Mouse (Mus musculus) neural tube, embryonic 13.5 days (tissue): ENCODE data around the gene B4galt1. TPM values are rescaled to one million over a fixed set of nuclear protein-coding genes. Genes with fewer than 3 reads are reported as not detected.
A peak's percentile ranks its signal among the peaks of the same experiment; 100 is the strongest.

Source experiments
- ATAC-seq: fragments of 200-750 bp; cut with Nextera tagmentation; 2 replicates; pipeline ENCODE4 v1.8.0; 2017; ENCODE audit warnings: low read depth, mild to moderate bottlenecking, moderate TSS enrichment, moderate library complexity
- H3K27ac ChIP-seq: fragments of 300-500 bp; sonication (generic); replicated peaks from 2 replicates; pipeline ENCODE4 v1.5.1; 2015; ENCODE audit warnings: moderate library complexity, mild to moderate bottlenecking, inconsistent platforms
- H3K27me3 ChIP-seq: fragments of 300-500 bp; sonication (generic); 2 replicates; pipeline ENCODE4 v1.6.1; 2015; ENCODE audit warnings: mild to moderate bottlenecking, inconsistent platforms
- H3K36me3 ChIP-seq: fragments of 300-500 bp; sonication (generic); 2 replicates; pipeline ENCODE4 v1.6.1; 2015; ENCODE audit warnings: mild to moderate bottlenecking, inconsistent platforms
- H3K4me1 ChIP-seq: fragments of 300-500 bp; sonication (generic); replicated peaks from 2 replicates; pipeline ENCODE4 v1.6.1; 2015; ENCODE audit warnings: inconsistent platforms
- H3K4me2 ChIP-seq: fragments of 300-500 bp; sonication (generic); 2 replicates; pipeline ENCODE4 v1.6.1; 2015; ENCODE audit warnings: inconsistent platforms, mild to moderate bottlenecking, moderate library complexity
- H3K4me3 ChIP-seq: fragments of 300-500 bp; sonication (generic); 2 replicates; pipeline ENCODE4 v1.5.1; 2015; ENCODE audit warnings: mild to moderate bottlenecking, inconsistent platforms
- H3K9ac ChIP-seq: fragments of 300-500 bp; sonication (generic); 2 replicates; pipeline ENCODE4 v1.6.1; 2015; ENCODE audit warnings: moderate library complexity, mild to moderate bottlenecking, inconsistent platforms
- H3K9me3 ChIP-seq: fragments of 300-500 bp; sonication (generic); 2 replicates; pipeline ENCODE4 v1.6.1; 2016; ENCODE audit warnings: inconsistent platforms
- WGBS: fragments of 180-500 bp; shearing (Covaris S2); methylation state at CpG from one replicate; pipeline ENCODE4 v1.1.7; 2015; 5-methylcytosine and 5-hydroxymethylcytosine counted together
- polyA plus RNA-seq: library from polyadenylated mRNA; unstranded; fragments of >200 nt; fragmentation: Nextera tagmentation; extraction: Ambion mirVana; gene quantifications from 2 replicates; pipeline ENCODE4 v1.2.1, GENCODE M21; 2015

B4galt1 gene
- polyA plus RNA-seq, 1 experiment from 2014 or later, result 10.2 TPM

DNA sequence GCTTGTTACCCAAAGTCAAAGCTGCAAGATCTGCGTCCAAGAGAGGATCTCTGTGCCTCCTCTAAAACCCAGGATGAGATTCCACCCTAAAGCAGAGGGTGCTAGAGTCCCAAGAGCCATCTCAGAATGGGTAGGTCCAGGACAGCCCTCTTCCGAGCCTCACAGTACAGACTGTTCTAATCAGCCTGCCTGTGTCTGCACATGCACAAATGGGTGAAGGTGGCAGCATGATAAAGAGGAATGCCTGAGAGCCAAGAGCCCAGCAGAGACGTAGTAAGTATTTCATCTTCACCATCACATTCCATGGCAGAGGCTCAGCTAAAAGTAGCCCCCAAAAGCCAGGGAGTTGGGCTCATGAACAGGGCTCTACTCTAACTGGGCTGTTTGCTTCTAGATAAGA is 4.3 kb downstream of the B4galt1 start:
- Histone ChIP-seq H3K27ac (no peak overlapping the region), H3K27me3 (no peaks in the 10 kb centered on the region)
- 87% methylated on average over 3 of the region's 3 CpGs for WGBS

DNA sequence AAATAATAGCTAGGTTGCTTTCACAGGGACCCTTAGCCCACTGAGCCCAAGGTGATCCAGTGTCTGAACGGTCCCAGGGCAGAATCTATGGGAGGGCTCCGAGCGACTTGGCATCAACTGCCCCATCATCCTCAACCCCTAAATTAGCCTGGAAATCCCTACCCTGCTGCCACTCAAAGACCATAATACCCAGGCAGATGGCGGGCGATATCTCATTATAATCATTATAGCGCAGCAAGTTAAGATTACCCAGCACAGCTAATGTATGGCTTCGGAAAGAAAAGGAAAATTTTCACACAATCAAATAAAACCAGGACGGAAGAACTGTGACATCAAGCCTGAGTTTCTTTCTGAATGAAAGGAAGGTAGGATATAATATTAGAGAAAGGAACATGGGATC is 5.6 kb downstream of the B4galt1 start:
- no peak overlapping the region for H3K4me2 ChIP-seq
- H3K9ac ChIP-seq, result no peak overlapping the region
- ATAC-seq, result no peak
- H3K9me3 ChIP-seq, result no peaks in the 10 kb centered on the region
- no peaks in the 10 kb centered on the region for H3K36me3 ChIP-seq
- no peak overlapping the region for H3K4me3 ChIP-seq
- 88% methylated on average over 8 of the region's 8 CpGs for WGBS
- no peaks in the 10 kb centered on the region for H3K27me3 ChIP-seq
- no peak overlapping the region for H3K27ac ChIP-seq
- peaks cover 60% of the 10 kb centered on the region for H3K4me1 ChIP-seq

More for the DNA sequence above, 4.3 kb downstream of the B4galt1 start:
- Histone ChIP-seq H3K9ac (no peak overlapping the region), H3K4me2 (no peak overlapping the region), H3K36me3 (no peaks in the 10 kb centered on the region), H3K9me3 (no peaks in the 10 kb centered on the region), H3K4me1 (peaks cover 52% of the 10 kb centered on the region), H3K4me3 (no peak overlapping the region)
- no peak for ATAC-seq

DNA sequence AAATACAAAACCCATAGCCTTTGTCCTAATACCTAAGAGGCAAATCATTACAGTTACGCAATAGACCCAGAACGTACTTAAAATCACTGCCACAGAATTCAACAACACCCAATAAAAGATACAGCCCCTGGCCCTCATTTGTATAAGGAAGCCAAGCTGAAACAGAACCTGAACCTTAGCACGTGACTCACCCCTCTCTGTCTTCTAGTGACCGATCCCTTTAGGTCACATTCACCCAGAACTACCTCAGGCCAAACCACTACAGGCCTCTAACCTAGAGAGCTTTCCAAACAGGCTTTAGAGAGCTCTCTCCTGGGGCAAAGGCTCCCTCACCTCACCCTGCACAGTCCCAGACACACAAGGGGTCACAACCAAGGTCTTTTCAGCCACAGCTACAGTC is 6.6 kb downstream of the B4galt1 start:
- Histone ChIP-seq H3K9me3 (no peaks in the 10 kb centered on the region), H3K4me1 (peaks cover 49% of the 10 kb centered on the region), H3K9ac (no peak overlapping the region), H3K4me2 (no peak overlapping the region), H3K36me3 (no peaks in the 10 kb centered on the region), H3K27me3 (no peaks in the 10 kb centered on the region), H3K4me3 (no peak overlapping the region), H3K27ac (no peak overlapping the region)
- no peak for ATAC-seq
- 83% methylated on average over 4 of the region's 4 CpGs for WGBS

DNA sequence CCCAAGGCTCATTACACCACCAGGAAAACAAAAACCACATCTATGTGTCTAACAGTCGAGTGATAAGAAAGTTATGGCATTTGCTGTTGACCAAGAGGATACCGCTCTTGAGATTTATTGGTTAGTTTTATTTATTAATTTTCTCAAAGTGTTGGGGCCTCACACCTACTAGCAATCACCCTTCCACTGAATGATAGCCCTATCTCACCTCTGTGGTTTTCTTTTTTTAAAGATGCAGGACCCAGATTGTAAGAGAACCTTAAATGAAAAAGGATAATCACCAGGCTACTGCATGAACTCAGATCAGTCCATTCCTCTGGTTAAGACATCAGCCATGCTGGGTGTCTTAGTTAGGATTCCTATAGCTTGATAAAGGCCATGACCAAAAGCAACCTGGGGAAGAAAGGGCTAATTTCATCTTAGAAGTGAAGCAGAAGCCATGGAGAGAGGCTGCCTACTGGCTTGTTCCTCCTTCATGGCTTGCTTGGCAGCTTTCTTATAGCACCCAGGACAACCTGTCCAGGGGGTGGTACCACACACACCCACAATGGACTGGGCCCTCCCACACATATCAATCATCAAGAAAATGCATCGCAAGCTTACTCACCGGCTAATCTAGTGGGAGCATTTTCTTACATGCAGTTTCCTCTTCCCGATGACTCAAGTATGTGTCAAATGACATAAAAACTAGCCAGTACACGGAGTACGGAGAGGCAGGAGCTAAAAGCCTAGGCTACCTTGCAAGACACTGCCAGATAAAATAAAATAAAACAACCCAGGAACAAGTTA is 7.5 kb downstream of the B4galt1 start:
- Histone ChIP-seq H3K9me3 (no peaks in the 10 kb centered on the region), H3K4me3 (no peak overlapping the region), H3K4me1 (peaks cover 40% of the 10 kb centered on the region), H3K9ac (no peak overlapping the region), H3K27me3 (no peaks in the 10 kb centered on the region), H3K36me3 (no peaks in the 10 kb centered on the region), H3K27ac (no peak overlapping the region), H3K4me2 (no peak overlapping the region)
- WGBS, result 90% methylated on average over 7 of the region's 7 CpGs
- no peak for ATAC-seq

DNA sequence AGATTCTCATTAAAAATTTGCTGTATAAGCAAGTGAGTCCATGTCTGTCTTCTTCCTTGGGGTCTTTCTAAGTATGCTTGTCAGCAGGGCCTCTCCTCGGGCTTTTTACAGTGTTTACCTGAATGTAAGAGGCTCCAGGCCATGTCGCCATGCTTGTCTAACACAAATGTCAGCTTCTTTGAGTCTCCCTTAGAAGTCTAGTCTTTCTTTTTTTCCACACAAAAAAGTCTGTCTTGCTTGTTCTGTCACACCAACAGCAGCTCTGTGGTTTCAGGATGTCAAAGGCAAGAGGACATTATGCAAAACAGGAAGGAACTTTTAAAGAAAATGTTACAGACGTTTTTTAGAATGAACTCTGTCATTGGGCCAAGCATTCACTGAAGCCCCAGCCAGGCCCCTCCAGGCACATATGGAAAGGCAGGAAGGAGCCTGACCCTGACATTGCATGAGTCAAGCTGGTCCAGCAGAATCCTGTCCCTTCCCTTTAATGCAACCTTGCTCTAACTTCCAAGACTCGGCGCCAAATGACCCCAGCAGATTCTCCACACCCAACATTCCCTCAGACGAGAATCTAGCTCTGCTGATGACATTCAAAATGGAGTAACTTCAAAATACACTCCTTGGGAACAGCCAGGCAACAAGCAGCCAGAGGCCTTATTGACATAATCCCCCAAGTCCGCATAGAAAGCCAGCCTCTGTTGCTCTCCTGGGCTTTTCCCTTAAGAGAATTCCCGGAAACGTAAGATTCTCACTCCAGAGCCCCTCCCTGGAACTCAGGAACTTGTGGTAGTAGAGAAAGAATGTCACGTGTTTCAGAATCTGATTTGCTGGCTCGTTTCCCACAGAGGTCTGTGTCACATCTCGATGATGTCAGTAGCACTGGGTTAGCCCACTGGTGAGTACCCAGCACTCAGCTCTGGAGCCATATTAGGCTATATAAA is 8.7 kb downstream of the B4galt1 start:
- peaks cover 30% of the 10 kb centered on the region for H3K4me1 ChIP-seq
- H3K27ac ChIP-seq, result peak overlapping the region; percentile 57
- no peaks in the 10 kb centered on the region for H3K27me3 ChIP-seq
- no peaks in the 10 kb centered on the region for H3K36me3 ChIP-seq
- no peak overlapping the region for H3K9ac ChIP-seq
- no peaks in the 10 kb centered on the region for H3K9me3 ChIP-seq
- WGBS, result 63% methylated on average over 12 of the region's 12 CpGs
- no peak for ATAC-seq
- H3K4me3 ChIP-seq, result no peak overlapping the region
- no peak overlapping the region for H3K4me2 ChIP-seq

DNA sequence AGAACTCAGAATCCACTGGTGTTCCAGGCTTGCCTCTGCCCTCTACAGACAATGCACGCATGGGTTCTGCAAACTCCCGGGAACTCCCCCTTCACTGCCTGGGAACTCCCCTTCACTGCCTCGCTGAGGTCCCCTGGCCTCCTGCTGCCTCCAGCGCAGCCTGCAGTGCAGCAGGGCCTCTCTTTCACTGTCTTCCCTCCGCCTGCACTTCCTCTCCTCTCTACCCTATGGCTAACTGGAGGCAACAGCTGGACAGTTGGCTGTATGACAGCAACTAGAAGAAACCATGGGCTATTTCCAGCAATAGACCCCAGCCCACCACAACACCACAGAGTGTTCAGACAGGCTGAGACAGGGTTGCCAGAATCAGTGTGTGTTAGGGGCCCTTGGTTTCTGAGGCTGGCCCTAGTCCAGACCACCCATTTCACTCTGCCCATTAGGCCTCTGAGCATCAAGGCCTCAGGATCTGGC is 9.5 kb downstream of the B4galt1 start:
- ATAC-seq, result peak; percentile 50

DNA sequence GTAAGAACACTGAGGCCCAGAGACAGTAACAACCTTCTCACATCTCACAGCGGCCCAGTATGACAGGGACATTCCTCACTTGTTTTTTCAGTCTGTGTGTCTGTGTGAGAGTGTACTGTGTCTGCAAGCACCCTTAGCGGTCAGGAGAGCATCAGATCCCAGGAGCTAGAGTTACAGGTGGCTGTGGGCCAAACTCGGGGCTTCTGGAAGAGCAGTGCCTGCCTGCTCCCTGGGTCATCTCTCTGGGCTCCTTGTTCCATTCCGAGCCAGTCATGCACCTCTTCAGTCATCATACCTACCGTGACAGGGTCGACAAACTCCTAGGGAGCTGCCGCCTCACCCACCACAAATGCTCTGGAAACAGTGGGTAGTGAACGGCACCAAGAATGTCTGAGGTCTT is 10.1 kb downstream of the B4galt1 start:
- ATAC-seq, result no peak
- Histone ChIP-seq H3K27me3 (no peaks in the 10 kb centered on the region), H3K4me1 (peaks cover 23% of the 10 kb centered on the region), H3K36me3 (no peaks in the 10 kb centered on the region), H3K4me2 (no peak overlapping the region), H3K27ac (peak overlapping the region; percentile 57), H3K9ac (no peak overlapping the region), H3K4me3 (no peak overlapping the region), H3K9me3 (no peaks in the 10 kb centered on the region)
- 76% methylated on average over 8 of the region's 8 CpGs for WGBS

More for the DNA sequence above, 9.5 kb downstream of the B4galt1 start:
- Histone ChIP-seq H3K9me3 (no peaks in the 10 kb centered on the region), H3K4me3 (no peak overlapping the region), H3K4me1 (peaks cover 25% of the 10 kb centered on the region), H3K4me2 (no peak overlapping the region), H3K36me3 (no peaks in the 10 kb centered on the region), H3K27me3 (no peaks in the 10 kb centered on the region), H3K9ac (no peak overlapping the region; the same call in 1 of the 2 replicates), H3K27ac (peak overlapping the region; percentile 57)
- WGBS, result 9% methylated on average over 5 of the region's 5 CpGs

DNA sequence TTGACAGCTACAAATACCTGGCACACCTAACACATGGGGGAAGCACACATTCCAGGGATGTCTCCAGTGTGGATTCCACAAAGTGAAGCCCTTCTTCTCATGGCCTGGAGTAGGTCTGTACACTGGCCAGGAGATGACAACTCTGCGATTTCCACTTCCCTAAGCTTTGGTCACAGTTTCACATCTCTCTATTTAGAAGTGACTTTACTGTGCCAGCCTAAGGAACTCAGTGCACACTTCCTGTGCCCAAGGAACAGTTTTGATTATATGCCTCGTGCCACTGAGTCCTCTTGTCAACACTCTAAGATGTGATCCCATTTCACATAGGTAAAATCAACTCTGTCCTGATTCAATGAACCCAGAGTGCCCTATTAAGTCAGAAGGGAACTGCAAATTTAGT is 13.4 kb downstream of the B4galt1 start:
- Histone ChIP-seq H3K27me3 (no peaks in the 10 kb centered on the region), H3K36me3 (no peaks in the 10 kb centered on the region), H3K27ac (no peak overlapping the region), H3K4me1 (peaks cover 35% of the 10 kb centered on the region), H3K9me3 (no peaks in the 10 kb centered on the region), H3K4me3 (no peak overlapping the region), H3K4me2 (no peak overlapping the region), H3K9ac (no peak overlapping the region)
- ATAC-seq, result no peak
- WGBS, result 88% methylated on average over 2 of the region's 2 CpGs

DNA sequence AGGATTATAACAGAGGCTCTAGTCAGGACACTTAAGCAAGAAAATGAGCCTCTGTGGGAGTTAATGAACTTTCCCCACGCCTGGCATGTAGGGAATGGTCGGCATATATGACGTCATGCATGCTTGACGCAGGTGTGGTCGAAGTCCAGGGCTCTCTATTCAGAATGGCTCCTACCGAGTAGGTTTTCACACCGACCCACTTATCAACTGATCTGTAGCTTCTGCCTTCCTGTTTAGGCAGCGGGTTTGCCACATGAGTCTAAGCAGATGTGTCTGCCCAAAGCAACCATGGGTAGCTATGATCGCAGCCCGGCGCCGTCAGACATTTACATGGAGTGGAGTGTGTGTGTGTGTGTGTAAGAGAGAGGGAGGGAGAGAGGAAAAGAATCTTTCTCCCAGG is 14.6 kb downstream of the B4galt1 start:
- H3K4me2 ChIP-seq, result no peak overlapping the region
- H3K4me1 ChIP-seq, result peaks cover 23% of the 10 kb centered on the region
- 91% methylated on average over 12 of the region's 12 CpGs for WGBS
- H3K9ac ChIP-seq, result no peak overlapping the region
- no peak overlapping the region for H3K27ac ChIP-seq
- H3K36me3 ChIP-seq, result no peaks in the 10 kb centered on the region
- no peaks in the 10 kb centered on the region for H3K9me3 ChIP-seq
- H3K4me3 ChIP-seq, result no peak overlapping the region
- no peaks in the 10 kb centered on the region for H3K27me3 ChIP-seq
- ATAC-seq, result no peak

DNA sequence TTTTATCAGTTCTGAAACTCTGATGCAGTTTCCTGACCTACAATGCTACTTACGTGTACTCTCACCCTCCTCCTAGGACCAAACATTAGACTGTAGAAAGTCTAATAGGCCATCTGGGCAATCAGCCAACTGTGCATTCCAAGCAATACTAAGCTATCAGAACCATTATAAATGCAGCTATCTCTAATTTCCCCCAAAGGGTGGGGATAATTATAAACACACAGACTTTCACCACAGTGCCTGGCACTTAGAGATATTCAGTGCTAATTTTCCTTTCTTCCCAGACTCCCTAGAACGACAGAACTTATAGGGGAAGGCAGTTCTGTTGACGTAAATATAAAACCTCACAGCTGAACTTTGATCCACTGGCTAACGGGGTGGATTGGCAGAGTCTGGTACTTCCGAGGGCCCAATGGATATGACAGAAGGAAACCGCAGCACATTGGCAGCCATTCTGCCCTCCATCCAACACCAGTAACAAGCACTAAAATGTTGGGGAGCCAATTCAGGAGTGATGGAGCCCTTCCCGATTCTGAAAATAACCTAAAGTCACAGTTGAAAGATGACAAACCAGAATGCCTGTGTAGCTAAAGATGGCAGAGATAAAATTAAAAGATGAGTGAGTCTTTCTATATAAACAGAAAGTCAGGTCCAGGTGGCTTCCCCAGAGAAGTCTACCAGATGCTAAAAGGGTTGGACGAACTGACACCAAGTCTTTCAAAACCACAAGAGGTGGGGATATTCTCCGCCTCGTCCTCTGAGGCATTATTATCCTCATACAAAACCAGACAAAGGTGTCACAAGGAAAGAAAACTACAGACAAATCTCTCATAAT is 16.1 kb downstream of the B4galt1 start:
- Histone ChIP-seq H3K27me3 (no peaks in the 10 kb centered on the region), H3K4me2 (no peak overlapping the region), H3K4me1 (peaks cover 15% of the 10 kb centered on the region), H3K9ac (no peak overlapping the region), H3K9me3 (no peaks in the 10 kb centered on the region), H3K36me3 (no peaks in the 10 kb centered on the region), H3K4me3 (no peak overlapping the region), H3K27ac (peak overlapping the region; percentile 57)
- 0 out of 2 replicates have a peak, but pooled peaks have one; percentile 32 for ATAC-seq
- WGBS, result 64% methylated on average over 10 of the region's 10 CpGs

DNA sequence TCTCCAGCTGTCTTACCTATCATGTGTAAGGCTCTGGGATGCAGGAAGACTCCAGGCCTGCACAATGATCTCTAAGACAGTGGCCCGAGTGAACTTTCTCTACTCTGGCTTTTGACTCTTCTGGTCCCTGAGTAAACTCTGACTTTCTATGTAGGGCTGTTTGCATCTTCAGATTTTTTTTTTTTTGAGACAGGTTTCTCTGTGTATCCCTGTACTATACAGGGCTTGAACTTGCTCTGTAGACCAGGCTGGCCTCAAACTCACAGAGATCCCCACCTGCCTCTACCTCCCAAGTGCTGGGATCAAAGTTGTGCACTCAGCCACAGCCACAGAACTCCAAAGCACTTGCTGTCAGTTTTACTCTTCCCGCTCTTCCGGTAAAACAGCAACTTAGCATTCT is 16.8 kb downstream of the B4galt1 start:
- H3K9me3 ChIP-seq, result no peaks in the 10 kb centered on the region
- H3K4me1 ChIP-seq, result peaks cover 15% of the 10 kb centered on the region
- H3K4me3 ChIP-seq, result no peak overlapping the region
- H3K27ac ChIP-seq, result no peak overlapping the region; the same call in 1 of the 2 replicates
- H3K4me2 ChIP-seq, result no peak overlapping the region
- H3K27me3 ChIP-seq, result no peaks in the 10 kb centered on the region
- no peak for ATAC-seq
- H3K36me3 ChIP-seq, result no peaks in the 10 kb centered on the region
- H3K9ac ChIP-seq, result no peak overlapping the region
- WGBS, result 88% methylated on average over 3 of the region's 3 CpGs
